Mouse (Mus musculus): Measurements from ENCODE around the gene Osm.
A peak's percentile ranks its signal among the peaks of the same experiment; 100 is the strongest.

Gene Osm

DNA sequence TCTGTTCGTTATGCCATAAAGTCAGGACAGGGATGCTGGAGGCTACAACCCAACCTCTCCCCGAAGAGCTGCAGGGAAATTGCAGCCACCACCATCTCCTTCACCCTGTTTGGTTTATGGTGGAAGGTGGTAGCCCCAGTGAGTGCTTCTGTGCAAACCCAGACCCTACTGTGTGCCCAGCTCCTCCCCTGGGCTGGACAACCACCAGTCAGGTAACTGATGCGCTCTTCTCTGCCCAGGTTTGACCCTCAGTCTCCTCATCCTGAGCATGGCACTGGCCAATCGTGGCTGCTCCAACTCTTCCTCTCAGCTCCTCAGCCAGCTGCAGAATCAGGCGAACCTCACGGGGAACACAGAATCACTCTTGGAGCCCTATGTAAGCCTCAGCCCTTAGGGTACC is 1.9 kb downstream of the Osm start:
- no peak for DNase-seq (ENCODE audit: low read depth, low spot score)

DNA sequence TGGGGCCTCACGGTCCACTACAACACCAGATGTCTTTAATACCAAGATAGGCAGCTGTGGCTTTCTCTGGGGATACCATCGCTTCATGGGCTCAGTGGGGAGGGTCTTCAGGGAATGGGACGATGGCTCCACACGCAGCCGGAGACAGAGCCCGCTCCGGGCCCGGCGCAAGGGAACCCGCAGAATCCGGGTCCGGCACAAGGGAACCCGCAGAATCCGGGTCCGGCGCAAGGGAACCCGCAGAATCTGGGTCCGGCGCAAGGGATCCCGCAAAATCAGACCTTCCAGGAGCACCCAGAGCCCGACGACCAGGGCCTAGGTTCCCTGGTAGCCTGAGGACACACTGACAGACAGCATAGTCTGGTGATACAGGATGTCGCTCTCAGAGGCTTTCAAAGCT is 3.5 kb downstream of the Osm start:
- no peak for DNase-seq (ENCODE audit: low read depth, low spot score)

DNA sequence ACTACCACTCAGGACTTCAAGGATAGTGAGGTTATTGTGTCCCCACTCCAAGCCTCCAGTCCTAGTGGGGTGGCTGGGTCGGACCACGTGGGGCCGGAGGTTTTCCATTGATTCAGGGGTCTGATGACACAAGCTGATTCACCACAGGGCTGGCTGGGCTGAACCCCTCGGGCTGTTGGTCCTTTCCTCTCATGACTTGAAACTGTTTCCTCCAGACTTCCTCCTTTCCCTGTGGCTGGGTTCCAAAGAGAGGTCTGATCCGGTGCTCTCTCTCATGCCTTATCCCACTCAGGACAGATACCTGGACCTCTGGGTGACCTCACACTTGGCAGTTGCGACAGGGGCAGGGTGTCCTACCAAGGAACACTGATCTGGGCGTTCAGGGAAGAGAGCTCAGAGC is 3.9 kb downstream of the Osm start:
- DNase-seq (ENCODE audit: low read depth, low spot score): no peak

DNA sequence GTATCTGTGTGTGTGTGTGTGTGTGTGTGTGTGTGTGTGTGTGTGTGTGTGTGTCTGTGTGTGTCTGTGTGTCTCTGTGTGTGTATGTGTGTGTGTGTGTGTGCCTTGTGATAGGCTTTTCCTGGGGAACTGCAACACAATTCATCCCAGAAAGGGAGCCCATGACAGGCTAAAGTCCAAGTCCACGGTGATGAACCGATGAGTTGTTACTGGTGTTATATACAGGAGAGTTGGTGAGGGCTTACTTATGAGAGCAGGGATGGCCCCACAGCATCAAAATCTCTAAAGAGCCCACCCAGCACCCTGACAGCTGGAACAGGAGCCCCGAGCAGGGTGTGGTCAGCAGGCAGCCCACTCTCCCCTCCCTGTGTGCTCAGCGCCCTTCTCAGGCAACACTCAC is 5.0 kb downstream of the Osm start:
- no peak for DNase-seq (ENCODE audit: low read depth, low spot score)

DNA sequence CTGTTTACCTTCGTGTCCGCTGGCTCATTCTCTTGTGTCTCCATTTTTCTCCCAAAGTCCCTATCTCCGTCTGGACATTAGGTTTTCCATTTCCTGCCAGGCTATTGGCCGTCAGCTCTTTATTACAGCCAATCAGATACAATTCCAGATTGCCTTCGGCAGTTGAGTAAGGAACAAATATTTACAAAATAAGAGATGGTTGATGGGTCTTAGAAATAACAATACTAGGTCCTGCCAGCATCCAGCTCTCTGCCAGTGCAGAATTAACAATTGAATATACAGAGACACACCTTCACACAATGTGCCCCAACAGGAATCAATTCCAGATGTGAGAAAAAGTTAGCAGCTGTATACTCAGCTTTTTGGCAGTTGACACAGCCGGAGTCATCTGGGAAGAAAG is 9.9 kb downstream of the Osm start:
- no peak for DNase-seq (ENCODE audit: low read depth, low spot score)

DNA sequence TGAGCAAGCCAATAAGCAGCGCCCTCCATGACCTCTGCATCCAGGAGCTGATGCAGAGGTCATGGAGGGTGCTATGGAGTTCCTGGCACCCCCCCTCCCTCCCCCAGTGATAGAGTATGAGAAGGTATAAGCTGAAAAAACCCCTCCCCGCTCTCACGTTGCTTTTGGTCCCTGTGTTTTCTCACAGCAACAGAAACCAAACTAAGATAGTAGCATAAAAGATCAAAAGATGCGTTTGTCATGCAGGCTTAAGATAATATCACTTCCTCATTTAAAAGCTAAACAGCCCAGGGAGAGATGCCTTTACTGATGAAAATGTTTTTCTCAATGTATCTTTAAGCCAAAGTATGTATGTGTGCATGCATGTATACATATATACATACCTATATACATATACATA is 10.4 kb downstream of the Osm start:
- DNase-seq (ENCODE audit: low read depth, low spot score): no peak

DNA sequence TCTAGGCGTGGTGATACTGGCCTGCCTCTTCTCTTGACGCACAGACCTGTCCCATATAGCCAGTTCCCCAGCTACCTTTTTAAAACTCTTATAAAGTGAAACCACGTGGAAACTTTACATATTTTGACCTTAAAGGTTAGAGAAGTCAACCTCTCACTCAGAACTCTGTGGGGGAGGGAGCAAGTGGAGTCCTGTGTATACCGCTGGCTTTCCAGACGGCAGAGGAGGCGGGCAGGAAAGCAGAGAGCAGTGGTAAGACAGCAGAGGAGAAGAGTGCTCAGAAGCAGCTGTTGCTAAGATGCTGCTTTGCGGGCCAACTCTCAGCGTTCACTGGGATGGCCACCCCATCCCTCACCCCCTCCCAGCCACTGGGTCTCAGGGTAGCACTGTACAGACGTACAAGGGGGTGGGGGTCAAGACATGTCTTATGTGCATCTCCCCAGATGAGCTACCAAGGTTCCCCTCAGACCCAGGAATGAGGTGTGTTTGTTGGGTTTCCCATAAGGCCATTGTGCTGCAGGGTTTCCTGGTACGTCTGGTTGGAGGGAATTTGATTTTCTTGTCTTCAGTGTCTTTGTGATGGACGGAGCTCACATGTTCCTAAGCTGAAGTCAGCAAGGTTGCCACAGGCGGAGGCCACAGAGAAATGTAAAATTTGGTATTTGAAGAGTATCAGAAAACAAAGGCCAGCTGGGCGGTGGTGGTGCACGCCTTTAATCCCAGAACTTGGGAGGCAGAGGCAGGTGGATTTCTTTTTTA is 11.2 kb downstream of the Osm start:
- no peak for DNase-seq (ENCODE audit: low read depth, low spot score)

DNA sequence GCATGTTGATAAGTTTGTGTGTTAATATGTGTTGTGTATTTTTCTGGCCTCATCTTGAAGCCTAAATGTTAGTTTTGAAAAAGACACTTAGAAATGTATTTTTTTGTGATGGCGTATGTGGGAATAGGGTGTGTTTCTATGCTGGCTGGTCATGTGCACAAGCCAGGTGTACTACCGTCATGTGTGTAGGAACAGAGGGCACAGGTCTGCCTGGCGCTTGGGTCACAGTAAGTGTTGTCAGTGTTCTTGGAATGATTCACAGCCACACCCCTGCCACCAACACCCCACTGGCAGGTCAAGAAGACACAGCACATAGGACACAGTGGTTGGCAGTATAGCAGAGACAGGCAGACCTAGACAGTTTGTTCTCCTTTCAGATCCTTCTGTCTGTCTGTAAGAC is 12.9 kb downstream of the Osm start:
- DNase-seq (ENCODE audit: low read depth, low spot score): no peak

DNA sequence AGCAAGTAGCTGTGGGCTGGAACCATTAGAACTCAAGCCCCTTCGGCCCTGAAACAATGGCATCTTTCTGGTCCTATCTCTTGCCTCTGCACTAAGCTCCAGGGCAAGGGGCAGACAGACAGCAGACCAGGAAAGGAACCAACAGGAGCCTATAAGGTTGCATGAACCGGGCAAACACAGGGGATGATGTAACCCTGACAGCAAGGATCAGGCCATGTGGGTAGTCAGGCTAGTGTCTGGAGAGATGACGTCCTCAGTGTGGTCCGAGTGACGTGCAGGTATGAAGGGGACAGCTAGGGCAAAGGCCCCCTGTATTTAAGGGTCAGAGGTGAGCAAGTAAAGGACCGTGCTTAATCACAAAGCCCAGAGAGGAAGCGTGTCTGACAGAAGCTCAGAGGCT is 14.1 kb downstream of the Osm start:
- no peak for DNase-seq (ENCODE audit: low read depth, low spot score)

DNA sequence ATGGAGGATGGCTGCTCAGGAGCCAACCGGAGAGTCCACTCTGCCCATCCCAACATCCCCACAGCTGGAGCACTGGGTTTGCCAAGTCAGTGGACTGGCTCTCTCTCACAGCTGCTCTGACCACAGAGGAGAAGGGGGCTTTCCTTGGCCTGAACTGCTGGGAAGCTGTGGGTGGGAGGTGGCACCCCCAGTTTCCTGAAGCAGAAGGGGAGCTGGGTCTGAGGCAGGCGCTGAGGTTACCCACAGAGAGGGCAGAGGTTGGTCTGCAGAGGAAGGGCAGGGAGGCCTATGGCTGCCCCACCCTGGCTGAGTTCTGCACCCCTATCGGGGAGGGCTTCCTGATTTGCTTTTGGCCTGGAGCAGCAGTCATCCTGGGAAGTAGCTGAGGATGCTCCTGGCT is 15.2 kb downstream of the Osm start:
- DNase-seq (ENCODE audit: low read depth, low spot score): no peak

DNA sequence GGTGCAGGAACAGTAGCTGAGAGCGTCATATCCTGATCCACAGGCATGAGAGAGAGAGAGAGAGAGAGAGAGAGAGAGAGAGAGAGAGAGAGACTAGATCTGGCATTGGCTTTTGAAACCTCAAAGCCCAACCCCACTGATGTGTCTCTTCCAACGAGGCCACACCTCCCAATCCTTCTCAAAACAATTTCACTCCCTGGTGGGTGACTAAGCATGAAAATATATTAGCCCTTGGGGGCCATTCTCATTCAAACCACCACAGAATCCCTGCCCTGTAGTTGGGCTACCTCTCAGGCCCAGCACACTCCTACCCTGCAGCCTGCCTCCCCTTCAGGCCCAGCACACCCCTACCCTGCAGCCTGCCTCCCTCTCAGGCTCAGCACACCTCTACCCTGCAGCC is 16.7 kb downstream of the Osm start:
- no peak for DNase-seq (ENCODE audit: low read depth, low spot score)

DNA sequence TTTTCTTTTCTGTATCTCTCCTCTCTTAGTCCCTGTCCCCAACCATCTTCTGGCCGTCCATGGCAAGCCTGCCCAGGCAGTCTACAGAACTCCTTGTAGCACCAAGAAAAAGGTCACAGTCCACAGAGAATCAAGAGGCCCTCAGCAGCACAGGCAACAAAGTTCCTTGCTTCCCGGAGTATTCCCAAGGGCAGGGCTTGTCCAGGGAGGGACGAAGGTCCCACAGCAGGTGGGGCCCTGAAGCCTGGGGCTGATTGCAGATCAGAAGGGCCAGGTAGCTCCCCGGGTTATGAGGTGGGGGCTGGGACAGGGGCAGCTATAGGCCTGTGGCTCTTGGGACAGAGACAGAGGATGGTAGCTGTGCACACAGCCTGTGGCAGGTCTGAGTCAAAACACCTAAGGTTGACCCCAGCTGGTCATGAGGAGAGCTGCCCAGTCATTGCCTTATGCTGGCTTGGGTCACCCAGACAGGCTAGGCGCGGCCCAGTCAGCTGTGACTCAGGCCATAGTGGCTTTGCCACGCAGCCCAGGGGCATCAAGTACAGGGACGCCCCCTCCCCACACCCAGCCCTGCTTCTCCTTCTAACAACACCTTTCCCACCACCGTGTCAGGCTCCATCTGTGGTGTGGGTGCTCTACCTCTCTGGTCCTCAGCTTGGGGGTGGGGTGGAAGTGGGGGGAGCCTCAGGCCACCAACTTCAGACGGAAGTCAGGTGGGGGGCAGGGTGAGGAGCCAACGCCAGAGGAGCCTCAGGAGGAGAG is 20.8 kb downstream of the Osm start, which contains the start of gene Lif:
Gene Lif, plus strand, starts transcription at position 712 of the 762 bp plus-strand sequence.
- no peak for DNase-seq (ENCODE audit: low read depth, low spot score)

DNA sequence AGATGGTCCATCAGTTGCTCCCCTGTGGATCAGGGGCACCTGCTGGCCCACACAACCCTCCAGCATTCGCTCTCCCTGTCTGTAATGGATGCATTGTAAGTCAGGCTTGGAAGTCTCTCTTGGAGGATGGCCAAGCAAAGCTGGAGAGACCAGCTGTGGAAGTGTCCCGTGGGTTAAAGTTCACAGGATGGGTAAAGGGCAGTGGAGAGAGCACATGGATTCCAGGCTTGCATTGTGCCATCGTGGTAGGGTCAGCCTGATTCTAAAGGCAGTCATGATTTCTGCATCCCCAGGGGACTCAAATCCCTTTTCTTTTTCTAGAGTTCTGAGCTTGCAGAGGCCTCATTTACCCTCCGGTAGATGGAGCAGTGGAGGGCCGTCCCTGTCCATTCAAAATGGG is 21.5 kb downstream of the Osm start:
- DNase-seq (ENCODE audit: low read depth, low spot score): no peak

DNA sequence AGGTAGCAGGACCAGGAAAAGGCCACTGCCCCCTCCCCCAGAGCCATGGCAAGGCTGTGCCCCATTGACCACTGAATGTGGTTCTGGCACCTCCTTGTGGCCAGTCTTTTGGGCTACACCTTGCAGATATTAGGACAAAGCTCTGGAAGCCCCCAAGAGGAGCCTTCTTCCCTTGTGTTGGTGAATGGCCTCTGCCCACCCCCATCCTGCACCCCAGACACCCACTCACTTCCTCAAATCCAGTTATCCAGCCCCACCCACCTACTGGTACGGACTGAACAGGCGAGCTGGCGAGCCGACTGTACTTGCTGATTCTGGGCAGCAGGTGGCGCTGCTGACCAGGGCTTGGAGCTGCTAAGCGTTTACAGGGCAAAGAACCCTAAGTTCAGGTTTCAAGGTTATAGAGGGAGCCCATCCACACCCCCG is 22.4 kb downstream of the Osm start:
- DNase-seq (ENCODE audit: low read depth, low spot score): peak; percentile 31

DNA sequence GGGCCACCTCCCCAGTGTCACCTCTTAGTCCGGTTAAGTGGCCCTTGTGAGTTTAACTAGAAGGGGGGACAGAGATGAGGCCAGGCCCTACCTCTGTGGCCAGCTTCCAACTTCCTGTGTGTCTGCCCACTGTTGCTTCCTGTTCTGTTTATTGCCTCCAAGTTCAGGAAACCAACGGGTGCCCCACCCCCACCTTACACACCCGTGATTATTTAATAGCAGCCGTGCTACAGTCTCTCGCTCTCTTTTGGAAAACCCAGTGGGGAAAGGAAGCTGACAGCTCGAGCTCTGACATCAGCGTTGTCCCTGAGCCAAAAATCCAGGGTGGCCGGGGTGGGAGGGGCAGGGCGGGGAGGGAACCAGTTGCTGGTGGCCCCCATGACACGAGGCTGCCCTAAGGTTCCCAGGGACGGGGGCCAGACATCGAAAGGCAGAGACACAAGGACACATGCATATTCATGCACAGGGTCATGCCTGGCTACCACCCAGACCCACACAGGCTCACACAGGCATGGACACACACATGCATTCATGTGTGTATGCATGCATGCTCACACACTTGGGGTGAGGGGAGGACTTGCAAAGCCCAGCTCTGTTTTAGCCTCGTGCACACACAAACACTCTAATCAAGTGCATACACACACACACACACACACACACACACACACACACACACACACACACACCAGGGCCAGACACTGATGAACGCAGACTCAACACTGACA is 24.4 kb downstream of the Osm start:
- no peak for DNase-seq (ENCODE audit: low read depth, low spot score)

DNA sequence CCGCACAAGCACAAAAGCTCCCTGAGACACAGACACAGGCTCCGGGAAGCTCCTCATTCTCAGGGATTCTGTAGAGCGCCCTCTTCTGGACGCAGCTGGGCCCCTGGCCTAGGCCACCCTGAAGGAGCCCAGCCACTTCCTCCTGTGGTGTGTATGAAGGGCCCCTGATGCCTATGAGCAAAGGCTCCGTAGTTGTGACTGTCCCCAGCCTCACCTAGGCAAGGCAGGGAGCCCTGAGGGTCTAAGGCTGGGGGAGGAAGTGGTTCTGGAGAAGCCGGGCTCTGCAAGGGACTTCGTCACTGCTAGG is 24.9 kb downstream of the Osm start:
- no peak for DNase-seq (ENCODE audit: low read depth, low spot score)

DNA sequence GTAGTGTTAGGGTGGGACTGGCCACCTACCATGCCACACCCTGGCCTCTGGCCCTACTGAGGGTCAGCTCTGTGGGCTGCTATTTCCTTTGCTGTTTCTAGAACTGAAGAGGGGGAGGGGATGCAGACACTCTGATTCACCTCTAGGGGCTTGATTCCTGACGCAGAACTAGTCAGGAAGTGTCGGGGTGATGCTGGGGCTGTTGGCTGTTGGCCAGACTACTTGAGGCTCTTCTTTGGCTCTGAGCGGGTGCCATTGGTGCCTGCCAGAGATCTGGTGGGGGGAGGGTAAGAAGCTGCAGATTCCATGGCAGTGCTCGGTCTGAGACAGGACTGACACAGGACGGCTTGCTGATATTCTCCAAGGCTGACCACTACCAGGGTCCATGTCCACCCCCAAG is 25.7 kb downstream of the Osm start:
- no peak for DNase-seq (ENCODE audit: low read depth, low spot score)

DNA sequence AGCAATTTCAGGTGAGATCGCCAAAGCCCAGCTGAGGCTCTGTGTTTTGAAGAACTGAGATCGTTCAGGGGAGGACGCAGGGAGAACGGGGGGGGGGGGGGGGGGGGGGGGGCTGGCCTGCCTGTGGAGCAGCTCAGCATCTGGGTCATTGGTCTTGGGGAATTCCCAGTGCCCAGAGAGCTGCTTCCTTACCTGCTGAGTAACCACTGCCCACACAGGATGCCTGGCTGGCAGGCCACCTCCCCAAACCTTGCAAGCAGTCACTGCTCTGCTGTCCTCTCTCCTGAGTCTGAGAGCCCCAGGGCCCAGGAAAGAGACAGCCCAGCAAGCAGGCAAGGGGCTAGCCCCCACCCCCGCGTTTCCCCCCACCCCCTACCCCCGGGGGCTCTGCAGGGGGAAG is 26.6 kb downstream of the Osm start:
- DNase-seq (ENCODE audit: low read depth, low spot score): no peak

DNA sequence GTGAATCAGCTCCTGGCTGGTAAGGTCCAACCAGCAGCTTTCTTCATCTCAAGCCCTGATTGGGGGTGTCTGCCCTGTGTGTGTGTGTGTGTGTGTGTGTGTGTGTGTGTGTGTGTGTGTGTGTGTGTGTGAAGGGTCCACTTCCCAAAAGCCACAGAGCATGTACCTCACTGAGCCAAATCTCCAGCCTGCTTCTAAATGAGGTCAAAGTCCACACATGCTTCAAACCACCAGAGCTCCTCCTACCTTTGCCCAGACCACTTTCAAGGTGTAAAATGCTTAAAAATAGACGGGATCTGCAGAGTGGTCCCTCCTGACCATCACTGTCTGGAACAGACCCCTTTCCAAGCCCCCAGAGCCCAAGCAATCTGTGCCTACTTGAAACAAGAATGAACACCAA is 27.1 kb downstream of the Osm start:
- no peak for DNase-seq (ENCODE audit: low read depth, low spot score)

DNA sequence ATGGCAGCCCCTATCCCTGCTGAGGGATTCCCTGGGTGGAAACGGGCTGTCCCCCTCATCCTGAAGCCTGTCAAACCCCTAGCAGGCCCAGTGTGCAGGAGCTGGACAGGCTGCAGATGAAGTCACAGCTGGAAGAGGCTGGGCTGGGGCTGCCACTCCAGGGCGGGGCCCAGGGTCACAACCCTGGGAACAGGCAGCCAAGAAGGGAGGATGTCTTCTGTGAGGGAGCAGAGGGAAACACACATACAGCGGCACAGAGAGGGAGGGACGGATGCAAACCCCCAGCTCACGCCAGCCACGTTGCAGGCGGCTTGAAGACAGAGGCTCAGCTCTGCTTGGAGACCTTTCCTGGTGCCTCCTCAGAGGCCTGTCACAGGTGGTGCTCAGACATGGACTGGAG is 27.8 kb downstream of the Osm start:
- no peak for DNase-seq (ENCODE audit: low read depth, low spot score)

DNA sequence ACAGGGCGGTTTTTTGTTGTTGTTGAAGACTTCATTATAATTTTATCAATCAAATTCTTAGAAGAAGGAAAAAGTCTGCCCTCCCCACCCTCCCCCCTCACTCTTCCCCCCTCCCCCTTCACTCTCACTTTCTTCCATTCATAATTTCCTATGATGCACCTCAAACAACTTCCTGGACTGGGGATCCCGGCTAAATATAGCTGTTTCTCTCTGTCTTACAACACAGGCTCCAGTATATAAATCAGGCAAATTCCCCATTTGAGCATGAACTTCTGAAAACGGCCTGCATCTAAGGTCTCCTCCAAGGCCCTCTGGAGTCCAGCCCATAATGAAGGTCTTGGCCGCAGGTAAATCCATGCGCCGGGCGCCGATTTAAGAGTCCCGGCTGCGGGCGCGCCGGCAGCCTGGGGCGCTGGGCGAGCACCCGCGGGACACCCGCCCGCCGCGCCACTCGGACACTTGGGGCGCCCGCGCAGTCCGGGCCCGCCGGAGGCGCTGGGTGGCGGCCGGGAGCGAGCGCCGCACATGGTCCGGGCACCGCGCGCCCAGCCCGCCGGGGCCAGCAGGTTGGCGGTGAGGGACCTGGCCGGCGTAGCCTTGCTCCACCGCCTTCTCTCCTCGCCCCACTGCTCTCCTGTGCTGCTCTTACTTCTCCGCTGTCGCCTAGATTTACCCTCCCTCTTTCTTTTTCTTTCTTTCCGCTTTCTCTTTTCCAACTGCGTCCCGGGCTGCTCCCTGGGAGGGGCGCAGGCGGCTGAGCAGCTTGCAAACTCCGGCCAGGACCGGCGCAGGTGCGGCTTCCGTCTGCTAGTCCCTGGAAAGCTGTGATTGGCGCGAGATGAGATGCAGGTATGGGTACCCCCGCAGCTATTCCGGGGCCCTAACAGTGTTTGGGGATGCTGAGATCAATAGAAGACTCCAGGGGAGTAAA is 30.3 kb downstream of the Osm start:
- DNase-seq (ENCODE audit: low read depth, low spot score): no peak

DNA sequence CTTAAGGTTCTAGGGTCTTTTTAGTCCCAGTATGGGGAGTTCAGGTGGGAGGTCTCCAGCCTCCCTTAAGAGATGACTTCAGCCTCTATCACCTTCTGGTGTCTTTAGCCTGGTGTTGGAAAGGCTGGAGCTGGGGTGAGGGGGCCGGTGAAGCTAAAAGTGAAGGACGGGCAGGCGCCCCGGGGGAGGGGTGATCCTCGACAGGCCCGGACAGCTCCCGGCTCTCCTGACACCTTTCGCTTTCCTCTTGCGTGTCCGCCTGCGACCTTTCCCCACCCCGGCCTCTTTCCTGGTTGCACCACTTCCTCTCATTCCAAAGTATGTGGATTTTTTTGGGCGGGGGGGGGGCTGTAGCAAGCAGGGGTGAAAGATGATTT is 31.0 kb downstream of the Osm start:
- DNase-seq (ENCODE audit: low read depth, low spot score): no peak
